Mouse (Mus musculus) liver, postnatal 0 days (tissue): Measurements from ENCODE around the gene Rho. TPM values are rescaled to one million over a fixed set of nuclear protein-coding genes. Genes with fewer than 3 reads are reported as not detected.

Experiments
- ATAC-seq: fragments of 200-750 bp; cut with Nextera tagmentation; 2 replicates; pipeline ENCODE4 v1.8.0; 2017; ENCODE audit warnings: mild to moderate bottlenecking, moderate library complexity
- DNase-seq: peaks from one replicate; pipeline ENCODE4 v3.0.0-alpha.2; 2016
- H3K27ac ChIP-seq: fragments of 300-500 bp; sonication (generic); 2 replicates; pipeline ENCODE4 v1.5.1; 2014; ENCODE audit warnings: antibody characterized with exemption, moderate library complexity, mild to moderate bottlenecking, low read depth
- H3K27me3 ChIP-seq: fragments of 300-500 bp; sonication (generic); 2 replicates; pipeline ENCODE4 v1.6.1; 2014; ENCODE audit warnings: low read length, control low read depth, mixed read lengths; ENCODE audit not compliant: insufficient read depth
- H3K36me3 ChIP-seq: fragments of 300-500 bp; sonication (generic); replicated peaks from 2 replicates; pipeline ENCODE4 v1.6.1; 2014; ENCODE audit warnings: mild to moderate bottlenecking, control low read depth, low read length, moderate library complexity, mixed read lengths; ENCODE audit not compliant: insufficient read depth
- H3K4me1 ChIP-seq: fragments of 300-500 bp; sonication (generic); 2 replicates; pipeline ENCODE4 v1.6.1; 2014; ENCODE audit warnings: antibody characterized with exemption, mild to moderate bottlenecking, control low read depth; ENCODE audit not compliant: insufficient read depth
- H3K4me2 ChIP-seq: fragments of 300-500 bp; sonication (generic); 2 replicates; pipeline ENCODE4 v1.6.1; 2014; ENCODE audit warnings: low read depth, mild to moderate bottlenecking, low read length, moderate library complexity, mixed read lengths
- H3K4me3 ChIP-seq: fragments of 300-500 bp; sonication (generic); 2 replicates; pipeline ENCODE4 v1.5.1; 2014; ENCODE audit warnings: low read depth, low read length
- H3K9ac ChIP-seq: fragments of 300-500 bp; sonication (generic); replicated peaks from 2 replicates; pipeline ENCODE4 v1.6.1; 2014; ENCODE audit warnings: mild to moderate bottlenecking, moderate library complexity
- H3K9me3 ChIP-seq: fragments of 300-500 bp; sonication (generic); 2 replicates; pipeline ENCODE4 v1.6.1; 2016; ENCODE audit warnings: mild to moderate bottlenecking, control low read depth, low read length, mixed read lengths
- CTCF ChIP-seq: sonication (generic); IDR thresholded peaks from 2 replicates; pipeline ENCODE4 v1.5.1; 2016; ENCODE audit warnings: antibody characterized with exemption, low read depth
- EP300 ChIP-seq: IDR thresholded peaks from 2 replicates; pipeline ENCODE4 v1.6.1; 2016; ENCODE audit warnings: antibody characterized with exemption, low read depth, mild to moderate bottlenecking
- WGBS: fragments of 180-500 bp; shearing (Covaris S2); extraction: QIAGEN DNeasy Blood & Tissue Kit; methylation state at CpG from one replicate; pipeline ENCODE4 v1.1.7; 2014; ENCODE audit not compliant: insufficient replicate concordance; 5-methylcytosine and 5-hydroxymethylcytosine counted together
- polyA plus RNA-seq: library from polyadenylated mRNA; unstranded; fragments of >200 nt; fragmentation: Nextera tagmentation; extraction: Ambion mirVana; gene quantifications from 2 replicates; pipeline ENCODE4 v1.2.1, GENCODE M21; 2015

Rho gene
- polyA plus RNA-seq, 1 experiment from 2014 or later, result not detected

DNA sequence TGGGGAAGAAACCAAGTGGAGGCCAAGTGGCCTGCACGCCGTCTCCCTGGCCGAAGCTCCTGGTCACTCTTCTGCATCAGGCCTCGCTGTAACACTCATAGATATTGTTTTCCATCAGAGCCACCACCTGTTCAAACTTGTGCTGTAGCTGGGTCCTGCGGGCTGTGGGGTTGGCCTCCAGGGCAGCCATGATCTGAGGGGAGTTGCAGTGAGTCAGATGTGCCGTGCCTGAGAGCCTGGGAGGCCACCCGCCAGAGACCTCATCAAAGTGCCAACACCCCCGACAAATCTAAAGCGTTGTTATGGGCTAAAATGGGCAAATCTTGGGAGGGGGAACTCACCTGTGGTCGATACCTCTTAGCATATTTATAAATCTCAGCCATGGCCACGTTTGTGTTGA, 24.1 kb downstream of the Rho start:
- Histone ChIP-seq H3K27ac (no peak overlapping the region), H3K4me1 (peaks cover 5% of the 10 kb centered on the region), H3K4me3 (no peak overlapping the region), H3K27me3 (no peaks in the 10 kb centered on the region), H3K36me3 (no peaks in the 10 kb centered on the region), H3K9ac (no peak overlapping the region), H3K9me3 (no peaks in the 10 kb centered on the region), H3K4me2 (no peak overlapping the region)
- no peak for DNase-seq
- TF ChIP-seq EP300, result no peak
- no peak for TF ChIP-seq CTCF
- 83% methylated on average over 11 of the region's 11 CpGs for WGBS
- no peak for ATAC-seq

DNA sequence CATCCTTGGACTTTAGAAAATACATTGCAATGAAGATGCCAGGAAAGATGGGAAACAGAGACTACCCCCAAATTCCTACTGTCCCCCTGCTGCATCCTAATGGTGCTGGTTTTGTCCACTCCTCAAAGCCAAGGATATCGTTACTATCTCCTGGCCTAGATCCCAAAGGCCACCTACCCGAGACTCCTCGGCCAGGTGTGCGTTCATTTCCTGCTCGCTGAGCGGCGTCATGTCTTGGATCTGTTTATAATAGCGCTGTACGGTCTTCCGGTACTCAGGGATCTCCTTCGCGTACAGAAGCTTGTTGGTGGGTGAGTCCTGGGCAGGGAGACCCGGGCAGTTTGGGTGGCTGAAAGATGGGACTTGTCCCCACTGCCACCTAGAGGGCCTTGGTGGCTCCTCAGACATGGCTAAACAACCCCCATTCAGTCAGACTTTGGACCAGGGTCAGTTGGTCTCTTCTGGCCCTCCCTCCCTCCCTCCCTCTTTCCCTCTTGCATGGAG, 24.9 kb downstream of the Rho start:
- Histone ChIP-seq H3K9me3 (no peaks in the 10 kb centered on the region), H3K27ac (no peak overlapping the region), H3K4me2 (no peak overlapping the region), H3K36me3 (no peaks in the 10 kb centered on the region), H3K4me1 (peaks cover 5% of the 10 kb centered on the region), H3K9ac (no peak overlapping the region), H3K4me3 (no peak overlapping the region), H3K27me3 (no peaks in the 10 kb centered on the region)
- TF ChIP-seq CTCF (peak; percentile 19; the same call in 1 of the 2 replicates), EP300 (no peak)
- DNase-seq (no peak), ATAC-seq (no peak)
- WGBS, result 84% methylated on average over 13 of the region's 13 CpGs

DNA sequence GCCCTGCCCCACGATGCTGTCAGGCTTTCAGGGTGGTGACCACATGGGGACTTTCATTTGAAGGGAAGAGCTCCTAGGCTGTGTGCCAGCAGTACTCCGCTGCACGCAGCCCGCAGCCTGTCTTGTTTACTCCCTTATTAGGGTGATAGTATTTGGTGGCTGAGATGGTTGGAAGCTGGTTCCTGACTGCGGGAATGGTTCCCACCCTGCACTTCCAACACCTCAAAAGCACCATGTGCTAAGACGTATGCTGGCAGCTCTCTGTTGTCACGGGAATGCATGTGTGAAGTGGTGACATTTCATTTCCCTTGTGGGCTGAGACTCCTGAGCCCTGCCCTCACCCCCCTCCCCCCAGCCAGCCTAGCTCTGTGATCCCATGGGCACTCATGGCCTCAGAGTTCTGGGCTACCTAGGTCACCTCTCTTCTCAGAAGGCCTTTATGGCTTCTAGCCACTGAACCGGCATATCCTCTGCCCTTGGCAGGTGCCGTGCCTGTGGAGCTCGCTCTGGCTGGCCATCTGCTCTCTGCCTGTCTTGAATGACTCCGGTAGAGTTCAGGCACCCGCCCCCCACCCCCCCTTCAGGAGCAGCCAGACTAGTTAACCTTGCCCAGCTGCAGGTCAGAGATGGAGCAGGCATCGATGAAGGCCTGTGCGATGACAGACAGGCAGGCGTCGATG, 25.5 kb downstream of the Rho start:
- TF ChIP-seq CTCF, result no peak
- TF ChIP-seq EP300, result no peak
- Histone ChIP-seq H3K4me1 (peaks cover 5% of the 10 kb centered on the region), H3K36me3 (no peaks in the 10 kb centered on the region), H3K27me3 (no peaks in the 10 kb centered on the region), H3K27ac (no peak overlapping the region), H3K9me3 (no peaks in the 10 kb centered on the region), H3K4me2 (no peak overlapping the region), H3K4me3 (no peak overlapping the region), H3K9ac (no peak overlapping the region)
- peak; percentile 82 for ATAC-seq
- DNase-seq, result peak; percentile 54
- WGBS, result 57% methylated on average over 16 of the region's 16 CpGs

DNA sequence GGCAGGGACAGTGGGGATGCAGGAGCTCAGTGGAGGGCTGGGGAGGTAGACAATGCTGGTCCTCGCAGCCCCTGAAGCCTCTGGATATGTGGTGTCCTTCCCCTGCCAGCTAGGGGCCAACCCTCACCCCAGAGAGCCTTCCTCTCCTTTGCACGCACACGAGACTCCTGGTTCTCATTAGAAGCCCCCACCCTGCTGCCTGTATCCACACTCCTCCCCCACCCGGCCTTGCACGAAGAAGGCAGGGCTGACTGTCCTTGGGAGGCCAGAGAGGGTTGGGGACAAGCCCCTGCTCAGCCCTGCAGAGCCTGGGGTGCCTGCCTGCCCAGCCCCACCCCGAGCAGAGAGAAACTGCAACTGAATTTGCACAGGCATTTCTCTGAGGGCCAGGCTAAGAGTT, 26.1 kb downstream of the Rho start:
- no peak overlapping the region for H3K9ac ChIP-seq
- TF ChIP-seq EP300, result no peak
- TF ChIP-seq CTCF, result no peak
- peaks cover 5% of the 10 kb centered on the region for H3K4me1 ChIP-seq
- H3K27me3 ChIP-seq, result no peaks in the 10 kb centered on the region
- H3K27ac ChIP-seq, result no peak overlapping the region
- 68% methylated on average over 6 of the region's 6 CpGs for WGBS
- no peak overlapping the region for H3K4me3 ChIP-seq
- no peaks in the 10 kb centered on the region for H3K36me3 ChIP-seq
- no peak overlapping the region for H3K4me2 ChIP-seq
- no peaks in the 10 kb centered on the region for H3K9me3 ChIP-seq
- no peak for ATAC-seq
- DNase-seq, result no peak

DNA sequence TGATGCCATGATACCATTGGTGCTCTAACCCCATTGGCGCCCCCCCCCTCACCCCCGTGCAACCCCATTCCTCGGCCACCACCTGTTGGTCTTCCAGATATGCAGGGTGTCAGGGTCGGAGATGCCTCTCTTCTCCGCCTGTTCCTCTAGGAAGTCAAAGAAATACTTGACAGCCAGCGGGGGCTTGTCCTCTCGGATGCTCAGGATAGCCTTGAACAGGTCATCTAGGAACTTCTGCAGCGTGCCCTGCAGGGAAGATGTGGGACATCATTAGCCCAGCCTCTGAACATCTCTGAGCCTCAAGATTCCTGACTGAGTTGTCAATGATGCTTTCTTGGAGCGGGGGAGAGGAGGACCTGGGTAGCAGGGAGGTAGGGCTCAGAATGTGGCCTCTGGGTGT, 26.9 kb downstream of the Rho start:
- Histone ChIP-seq H3K9me3 (no peaks in the 10 kb centered on the region), H3K9ac (no peak overlapping the region), H3K4me1 (peaks cover 5% of the 10 kb centered on the region), H3K27me3 (no peaks in the 10 kb centered on the region), H3K27ac (no peak overlapping the region), H3K4me2 (no peak overlapping the region), H3K4me3 (no peak overlapping the region), H3K36me3 (no peaks in the 10 kb centered on the region)
- TF ChIP-seq EP300, result no peak
- TF ChIP-seq CTCF, result no peak
- 86% methylated on average over 9 of the region's 9 CpGs for WGBS
- ATAC-seq (no peak), DNase-seq (no peak)

DNA sequence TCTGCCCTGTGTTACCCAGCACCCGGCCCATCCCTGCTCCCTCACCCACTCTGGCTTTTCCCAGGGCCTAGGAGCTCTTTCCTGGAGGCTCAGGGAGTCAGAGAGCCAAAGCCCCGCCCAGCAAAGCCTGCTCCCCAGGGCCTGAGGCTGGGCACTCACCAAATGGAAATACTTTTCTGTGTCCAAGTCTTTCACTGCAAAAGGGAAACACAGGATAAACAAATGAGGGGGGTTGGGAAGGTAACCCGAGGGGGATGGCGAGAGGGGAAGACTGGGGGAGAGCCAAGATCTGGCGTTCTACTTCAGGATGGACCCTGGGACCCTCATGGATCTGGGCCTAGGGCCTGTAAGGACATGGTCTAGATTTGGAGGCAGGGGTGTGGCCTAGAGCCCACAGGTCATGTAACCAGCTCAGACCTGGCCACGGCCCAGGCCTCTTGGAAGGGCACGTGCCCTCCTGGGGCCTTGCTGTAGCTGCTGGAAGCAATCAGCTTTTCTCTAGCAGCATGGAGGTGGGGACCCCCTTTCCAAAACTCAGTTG, 27.7 kb downstream of the Rho start:
- WGBS, result 65% methylated on average over 7 of the region's 7 CpGs
- Histone ChIP-seq H3K27ac (no peak overlapping the region), H3K4me3 (no peak overlapping the region), H3K9ac (no peak overlapping the region), H3K4me2 (no peak overlapping the region), H3K4me1 (peaks cover 5% of the 10 kb centered on the region), H3K27me3 (no peaks in the 10 kb centered on the region), H3K36me3 (no peaks in the 10 kb centered on the region), H3K9me3 (no peaks in the 10 kb centered on the region)
- no peak for TF ChIP-seq CTCF
- TF ChIP-seq EP300, result no peak
- no peak for DNase-seq
- ATAC-seq, result no peak
